Mouse (Mus musculus) subcutaneous adipose tissue, adult 2 months (tissue): ENCODE data around the gene Olfr1366. TPM values are rescaled to one million over a fixed set of nuclear protein-coding genes. Genes with fewer than 3 reads are reported as not detected.

Experiments used
- polyA plus RNA-seq: library from polyadenylated mRNA; depleted of rRNA; stranded (reverse); fragments of >200 nt; gene quantifications from 2 replicates; pipeline ENCODE4 v1.2.3, GENCODE M21; 2012; ENCODE audit warnings: low replicate concordance; rRNA removed

Gene Olfr1366
- not detected in 2 replicates for polyA plus RNA-seq

DNA sequence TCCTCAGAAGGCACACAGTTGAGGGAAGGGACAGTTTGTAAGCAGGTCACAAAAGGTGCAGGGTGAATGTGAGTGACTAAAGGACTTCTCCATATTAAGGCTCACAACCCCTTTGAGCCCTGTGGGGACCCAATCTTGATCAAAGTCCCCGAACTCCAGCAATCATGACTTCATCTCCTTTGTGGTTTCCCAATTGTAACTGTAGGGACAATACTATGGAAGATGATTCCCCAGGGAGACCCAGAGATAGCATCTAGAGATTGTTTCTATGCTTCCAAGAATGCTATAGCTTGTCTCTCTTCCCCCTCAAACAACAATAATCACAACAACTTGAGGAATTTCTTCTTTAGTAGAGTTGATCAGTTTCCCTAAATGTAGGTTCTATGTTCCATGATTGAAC, at the start of gene Olfr1366:
Olfr1366 (minus strand) TSS at position 101 of the 400 bp plus-strand sequence.

GRCm38 (mm10) chr13:21581659-21582058, 39.1 kb upstream of the Olfr1366 start, which contains the start of gene Olfr1364:
Gene Olfr1364, minus strand, starts transcription at chr13:21581759.

GRCm38 (mm10) chr13:21559793-21560192, 17.2 kb upstream of the Olfr1366 start, which contains the start of gene Olfr1535:
Gene Olfr1535, minus strand, starts transcription at chr13:21559893.

DNA sequence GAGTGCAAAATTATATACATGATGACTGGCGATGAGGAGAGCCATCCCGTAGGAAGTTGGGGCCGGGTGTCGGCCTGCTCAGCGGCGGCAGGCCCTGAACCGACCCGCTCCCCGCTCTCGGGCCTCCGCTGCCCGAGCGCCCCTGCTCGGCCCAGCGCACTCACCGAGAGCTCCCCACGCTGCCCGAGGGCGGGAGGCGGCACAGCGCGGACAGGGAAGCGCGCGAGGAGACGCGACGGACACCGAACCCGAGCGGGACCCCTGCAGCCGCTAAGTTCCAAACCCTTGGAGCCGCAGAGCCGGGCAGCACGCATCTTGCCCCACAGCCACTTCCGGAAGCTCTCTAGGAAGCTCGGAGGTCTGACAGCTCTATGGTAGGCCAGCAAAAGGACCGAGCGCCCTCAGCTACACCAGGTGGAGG, 11.8 kb downstream of the Olfr1366 start, which contains the start of gene Zkscan8:
Zkscan8 (minus strand) TSS at position 340 of the 421 bp plus-strand sequence.

GRCm38 (mm10) chr13:21501182-21501581, 41.4 kb downstream of the Olfr1366 start, which contains the start of gene Gm11273:
Gene Gm11273, minus strand, starts transcription at chr13:21501418.

DNA sequence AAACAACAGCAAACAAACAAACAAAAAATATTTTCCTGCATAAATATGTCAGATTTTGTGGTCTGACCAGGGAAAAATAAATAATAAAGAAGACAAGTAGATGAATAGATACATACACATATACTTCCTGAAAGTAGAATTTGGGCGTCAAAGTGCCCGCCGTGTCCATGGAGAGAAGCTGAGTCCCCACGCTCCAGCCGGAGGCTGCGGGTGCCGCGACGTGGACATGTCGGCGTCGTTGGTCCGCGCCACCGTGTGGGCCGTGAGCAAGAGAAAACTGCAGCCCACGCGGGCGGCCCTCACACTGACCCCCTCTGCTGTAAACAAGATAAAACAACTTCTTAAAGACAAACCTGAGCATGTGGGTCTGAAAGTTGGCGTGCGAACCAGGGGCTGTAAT, 47.5 kb downstream of the Olfr1366 start, which contains the start of gene AK157302:
AK157302 (plus strand) TSS at position 144 of the 400 bp plus-strand sequence.

Other genes starting within 250 kb of the Olfr1366 start
- not detected in 2 replicates for gene Gpx6, start 230.7 kb downstream of the Olfr1366 start, polyA plus RNA-seq
- gene Olfr1367, start 195.9 kb downstream of the Olfr1366 start, polyA plus RNA-seq: not detected in 2 replicates
- gene Zscan12, start 180.0 kb downstream of the Olfr1366 start, polyA plus RNA-seq: 2.0 and 2.8 TPM in 2 replicates
- gene Zkscan3, start 140.1 kb downstream of the Olfr1366 start, polyA plus RNA-seq: 30.6 and 33.3 TPM in 2 replicates
- 0.10 and 0.62 TPM in 2 replicates for gene Pgbd1, start 101.8 kb downstream of the Olfr1366 start, polyA plus RNA-seq
- gene Zscan26, start 89.1 kb downstream of the Olfr1366 start, polyA plus RNA-seq: 24.0 and 27.9 TPM in 2 replicates
- 0.72 and 1.1 TPM in 2 replicates for gene Nkapl, start 74.3 kb downstream of the Olfr1366 start, polyA plus RNA-seq
- gene Zkscan4, start 63.9 kb downstream of the Olfr1366 start, polyA plus RNA-seq: 2.1 and 2.2 TPM in 2 replicates
- not detected in 2 replicates for gene Gm10065, start 63.4 kb downstream of the Olfr1366 start, polyA plus RNA-seq
- gene AK157302, start 47.6 kb downstream of the Olfr1366 start, polyA plus RNA-seq: 0.24 and 0.27 TPM in 2 replicates
- 17.1 and 26.1 TPM in 2 replicates for gene Gm11273, start 41.4 kb downstream of the Olfr1366 start, polyA plus RNA-seq
- 4.9 and 7.2 TPM in 2 replicates for gene Zkscan8, start 11.7 kb downstream of the Olfr1366 start, polyA plus RNA-seq
- gene Olfr1535, start 17.1 kb upstream of the Olfr1366 start, polyA plus RNA-seq: not detected in 2 replicates
- gene Olfr1364, start 39.0 kb upstream of the Olfr1366 start, polyA plus RNA-seq: not detected in 2 replicates
- not detected in 2 replicates for gene Olfr1362, start 71.2 kb upstream of the Olfr1366 start, polyA plus RNA-seq
- 0.04 TPM in 1 of 2 replicates, not detected in the other for gene Olfr11, start 99.7 kb upstream of the Olfr1366 start, polyA plus RNA-seq
- gene Olfr1361, start 120.6 kb upstream of the Olfr1366 start, polyA plus RNA-seq: not detected in 2 replicates
- gene Olfr1360, start 134.6 kb upstream of the Olfr1366 start, polyA plus RNA-seq: not detected in 2 replicates
- gene Olfr1359, start 155.3 kb upstream of the Olfr1366 start, polyA plus RNA-seq: not detected in 2 replicates
- 2.6 and 3.2 TPM in 2 replicates for gene Hist1h2bl, start 173.3 kb upstream of the Olfr1366 start, polyA plus RNA-seq
- gene Hist1h2ai, start 173.6 kb upstream of the Olfr1366 start, polyA plus RNA-seq: 1.7 and 10.5 TPM in 2 replicates
- 2.7 and 33.5 TPM in 2 replicates for gene Hist1h3h, start 174.9 kb upstream of the Olfr1366 start, polyA plus RNA-seq
- gene Hist1h2bm, start 179.2 kb upstream of the Olfr1366 start, polyA plus RNA-seq: 0.42 and 2.3 TPM in 2 replicates
- gene Hist1h4j, start 192.3 kb upstream of the Olfr1366 start, polyA plus RNA-seq: 0.50 and 4.8 TPM in 2 replicates
- gene Hist1h4k, start 207.7 kb upstream of the Olfr1366 start, polyA plus RNA-seq: 2.1 and 39.6 TPM in 2 replicates
- gene Hist1h2ak, start 211.0 kb upstream of the Olfr1366 start, polyA plus RNA-seq: 9.2 TPM in 1 of 2 replicates, not detected in the other
- 5.6 and 6.6 TPM in 2 replicates for gene Hist1h2bn, start 211.3 kb upstream of the Olfr1366 start, polyA plus RNA-seq
- 0.23 and 1.3 TPM in 2 replicates for gene Hist1h1b, start 237.8 kb upstream of the Olfr1366 start, polyA plus RNA-seq
- gene Hist1h3i, start 240.6 kb upstream of the Olfr1366 start, polyA plus RNA-seq: 0.97 and 14.0 TPM in 2 replicates
- gene Hist1h2an, start 244.4 kb upstream of the Olfr1366 start, polyA plus RNA-seq: 1.2 and 8.9 TPM in 2 replicates
- 1.2 and 1.7 TPM in 2 replicates for gene Hist1h2bp, start 244.7 kb upstream of the Olfr1366 start, polyA plus RNA-seq